Mouse (Mus musculus) G1E-ER4 (cell line): ENCODE data around the gene Ptprj. TPM values are rescaled to one million over a fixed set of nuclear protein-coding genes. Genes with fewer than 3 reads are reported as not detected.
"Not testable (repeated sequence)": the region's sequence is repeated elsewhere in the genome, so short reads cannot be mapped to it uniquely, and the experiment has no call there.

Experiments used
- GATA1 ChIP-seq: IDR thresholded peaks from one replicate; pipeline ENCODE4 v1.8.0; 2012; ENCODE audit warnings: low read length, inconsistent platforms
- polyA plus RNA-seq: library from polyadenylated mRNA; stranded (reverse); fragments of >175 nt; gene quantifications from 2 replicates; pipeline ENCODE4 v1.2.3, GENCODE M21; 2012

Gene Ptprj
- polyA plus RNA-seq, 1 experiment: not detected

DNA sequence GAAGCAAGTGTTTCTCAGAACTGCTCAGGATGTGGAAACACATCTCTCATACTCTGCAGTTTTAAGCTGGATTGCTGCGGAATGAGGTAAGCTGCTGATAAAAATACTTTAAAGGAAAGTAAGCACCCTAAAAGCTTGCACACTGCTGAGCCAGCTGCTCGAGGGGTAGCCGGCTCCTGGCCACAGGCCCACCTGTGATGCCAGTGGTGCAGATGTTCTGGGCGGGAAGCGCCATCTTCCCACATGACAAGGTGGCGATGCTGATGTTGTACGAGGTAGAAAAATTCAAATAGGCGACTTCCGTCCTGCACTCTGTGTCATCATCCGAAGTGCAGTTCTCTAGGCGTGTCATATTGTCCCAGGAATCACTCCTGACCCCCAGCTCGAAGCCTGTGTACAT lies 122.5 kb downstream of the Ptprj start:
- no peak for TF ChIP-seq GATA1

DNA sequence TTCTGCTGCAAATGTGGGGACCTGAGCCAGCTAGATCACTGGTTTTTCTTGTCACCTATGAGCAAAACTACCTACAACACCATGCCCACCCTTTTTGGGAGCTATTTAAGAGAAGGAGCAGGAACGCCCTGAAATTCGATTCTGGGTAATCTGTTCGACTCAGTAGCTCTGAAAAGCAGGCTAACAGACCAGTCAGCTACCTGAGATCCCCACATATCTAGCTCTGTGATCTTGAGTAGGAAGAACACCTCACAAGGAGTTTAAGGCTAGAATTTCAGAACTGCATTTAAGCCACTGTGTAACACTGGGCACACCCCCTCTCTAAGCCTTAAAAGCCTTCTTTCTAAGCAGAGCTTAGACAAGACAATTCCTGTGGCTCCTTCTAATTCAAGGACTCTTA lies 128.1 kb downstream of the Ptprj start:
- TF ChIP-seq GATA1: no peak

DNA sequence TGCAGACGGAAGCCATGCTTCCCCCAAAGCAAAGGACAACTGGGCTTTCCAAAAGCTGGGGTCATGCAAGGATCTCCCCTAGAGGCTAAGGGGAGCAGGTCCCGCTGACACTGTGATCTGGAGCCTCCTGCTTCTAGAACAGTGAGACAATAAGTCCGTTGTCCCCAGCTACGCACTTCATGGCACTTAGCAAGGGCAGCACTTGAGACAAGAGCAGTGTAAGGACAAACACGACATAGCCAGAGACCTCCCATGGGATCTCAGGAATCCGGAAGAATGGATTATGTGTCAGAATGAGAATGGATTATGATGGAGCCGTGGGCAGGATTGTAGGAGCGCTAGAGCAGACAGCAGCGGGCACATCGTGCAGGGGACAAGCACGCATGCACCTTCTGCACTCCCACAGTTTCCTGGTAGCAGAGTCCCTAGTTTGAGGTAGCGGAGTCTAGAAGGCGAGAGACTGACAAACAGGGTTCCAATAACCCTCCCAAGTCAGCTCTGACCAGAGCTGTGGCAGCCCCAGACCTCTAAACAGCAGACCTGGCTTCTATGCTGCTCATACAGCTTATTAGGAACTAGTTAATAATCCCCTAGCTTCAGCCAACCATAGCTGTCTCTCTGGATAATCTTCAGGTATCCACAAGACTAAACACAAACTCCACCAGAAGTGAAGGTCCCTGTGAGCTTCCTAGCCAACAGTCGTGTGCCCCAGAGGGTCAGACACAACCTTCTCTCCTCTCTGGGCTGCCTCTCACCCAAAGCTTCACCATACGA lies 131.3 kb downstream of the Ptprj start:
- TF ChIP-seq GATA1: no peak

DNA sequence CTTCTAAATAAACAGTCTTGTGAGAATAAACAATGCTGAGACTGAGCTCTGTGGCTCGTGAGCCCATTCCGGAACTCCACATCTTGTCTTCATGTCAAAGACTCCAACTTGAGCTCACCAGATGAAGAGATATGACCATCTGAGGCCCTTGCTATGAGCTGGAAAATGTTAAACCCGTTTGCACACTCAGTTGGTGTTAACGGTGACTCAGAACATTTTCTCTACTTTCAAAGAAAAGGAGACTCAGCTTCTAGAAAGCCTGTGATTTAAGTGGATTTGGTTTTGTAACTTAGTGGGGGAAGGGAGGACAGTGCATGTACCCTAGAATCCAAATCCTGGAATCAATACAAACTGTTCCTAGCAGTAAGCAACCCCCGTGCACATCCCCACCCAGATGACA lies 136.6 kb downstream of the Ptprj start:
- no peak for TF ChIP-seq GATA1

DNA sequence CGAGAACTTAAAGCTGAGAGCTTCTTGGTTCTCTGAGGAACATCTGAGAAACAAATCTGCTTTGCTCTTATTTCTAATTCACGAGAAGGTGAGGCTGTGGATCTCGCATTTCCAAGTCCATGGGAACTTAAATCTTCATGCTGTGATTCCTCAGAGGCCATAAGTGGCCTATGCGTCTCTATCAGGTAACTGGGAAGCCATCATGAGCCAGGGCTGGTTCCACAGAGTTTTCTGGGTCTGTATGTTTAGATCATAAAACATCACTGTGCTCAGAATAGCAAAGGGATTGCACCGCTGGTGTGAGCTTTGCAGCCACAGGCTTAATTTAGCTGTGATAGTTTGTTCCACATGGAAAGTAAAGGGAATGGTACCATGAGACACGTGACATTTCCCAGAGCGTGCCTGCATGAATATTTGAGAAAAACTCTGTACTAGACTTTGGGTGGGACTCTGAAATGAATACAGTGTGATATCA lies 181.8 kb downstream of the Ptprj start, which contains the start of gene Olfr1274-ps:
Olfr1274-ps (plus strand) TSS at position 51 of the 475 bp plus-strand sequence.
- TF ChIP-seq GATA1: not testable (repeated sequence)

Other genes starting within 250 kb of the Ptprj start
- not detected in 2 replicates for gene Olfr1274-ps, start 182.0 kb downstream of the Ptprj start, polyA plus RNA-seq
- gene Nup160, start 96.6 kb upstream of the Ptprj start, polyA plus RNA-seq: 6.7 and 7.7 TPM in 2 replicates
- 53.3 and 61.1 TPM in 2 replicates for gene Fnbp4, start 164.7 kb upstream of the Ptprj start, polyA plus RNA-seq
- gene Agbl2, start 202.1 kb upstream of the Ptprj start, polyA plus RNA-seq: not detected in 2 replicates